Mouse (Mus musculus): ENCODE measurements around the gene Nav2. TPM values are rescaled to one million over a fixed set of nuclear protein-coding genes. Genes with fewer than 3 reads are reported as not detected.

The Nav2 gene
- total and polyA plus RNA-seq, 2 experiments from 2014 or later, result 16.3 to 44.0 TPM

- DNase-seq, result no peak
- Histone ChIP-seq H3K4me1 (ENCODE audit: insufficient read depth) (peaks cover 24% of the 10 kb centered on the region), H3K4me3 (ENCODE audit: low read depth, low read length) (no peak overlapping the region), H3K36me3 (ENCODE audit: insufficient read depth) (no peaks in the 10 kb centered on the region), H3K27me3 (ENCODE audit: insufficient read depth, low read length) (no peaks in the 10 kb centered on the region), H3K9ac (no peak overlapping the region), H3K9me3 (ENCODE audit: low read length) (no peaks in the 10 kb centered on the region), H3K4me2 (ENCODE audit: low read depth) (no peak overlapping the region), H3K27ac (ENCODE audit: low read depth, low read length) (peak overlapping the region; percentile 92)
- no peak for ATAC-seq
- 85% methylated on average over 2 of the region's 2 CpGs for WGBS
- TF ChIP-seq CTCF (IDR thresholded peaks at IDR 0.05; ENCODE audit: low read depth), result no peak
Measured at GRCm38 (mm10) chr7:49192061-49192695, 283.7 kb downstream of the Nav2 start.

- Histone ChIP-seq H3K4me2 (ENCODE audit: low read depth) (no peak overlapping the region), H3K4me3 (ENCODE audit: low read depth, low read length) (no peak overlapping the region), H3K27ac (ENCODE audit: low read depth, low read length) (no peak overlapping the region), H3K9me3 (ENCODE audit: low read length) (no peaks in the 10 kb centered on the region), H3K4me1 (ENCODE audit: insufficient read depth) (peaks cover 23% of the 10 kb centered on the region), H3K9ac (no peak overlapping the region), H3K27me3 (ENCODE audit: insufficient read depth, low read length) (no peaks in the 10 kb centered on the region), H3K36me3 (ENCODE audit: insufficient read depth) (no peaks in the 10 kb centered on the region)
- DNase-seq (no peak), ATAC-seq (no peak)
- WGBS, result 67% methylated on average over 5 of the region's 5 CpGs
- TF ChIP-seq CTCF (IDR thresholded peaks at IDR 0.05; ENCODE audit: low read depth), result no peak
Measured at GRCm38 (mm10) chr7:49195711-49196147, 287.2 kb downstream of the Nav2 start.

- Histone ChIP-seq H3K27ac (ENCODE audit: low read depth, low read length) (peak overlapping the region; percentile 74), H3K27me3 (ENCODE audit: insufficient read depth, low read length) (no peaks in the 10 kb centered on the region), H3K9ac (no peak overlapping the region), H3K9me3 (ENCODE audit: low read length) (no peaks in the 10 kb centered on the region), H3K4me1 (ENCODE audit: insufficient read depth) (peaks cover 9% of the 10 kb centered on the region; the same call in 1 of the 2 replicates), H3K4me2 (ENCODE audit: low read depth) (0 out of 2 replicates have a peak overlapping the region, but pooled peaks have one; percentile 23), H3K4me3 (ENCODE audit: low read depth, low read length) (no peak overlapping the region), H3K36me3 (ENCODE audit: insufficient read depth) (no peaks in the 10 kb centered on the region)
- 23% methylated on average over 6 of the region's 6 CpGs for WGBS
- no peak for TF ChIP-seq CTCF (IDR thresholded peaks at IDR 0.05; ENCODE audit: low read depth)
- peak; percentile 95 for ATAC-seq
- DNase-seq, result peak; percentile 83
Measured at GRCm38 (mm10) chr7:49199366-49199765, 290.9 kb downstream of the Nav2 start.

- DNase-seq (no peak), ATAC-seq (no peak)
- Histone ChIP-seq H3K36me3 (ENCODE audit: insufficient read depth) (no peaks in the 10 kb centered on the region), H3K27ac (ENCODE audit: low read depth, low read length) (peak overlapping the region; percentile 74), H3K9me3 (ENCODE audit: low read length) (no peaks in the 10 kb centered on the region), H3K4me3 (ENCODE audit: low read depth, low read length) (no peak overlapping the region), H3K9ac (no peak overlapping the region), H3K27me3 (ENCODE audit: insufficient read depth, low read length) (no peaks in the 10 kb centered on the region), H3K4me1 (ENCODE audit: insufficient read depth) (peaks cover 9% of the 10 kb centered on the region; the same call in 1 of the 2 replicates), H3K4me2 (ENCODE audit: low read depth) (no peak overlapping the region)
- 91% methylated on average over 6 of the region's 6 CpGs for WGBS
- no peak for TF ChIP-seq CTCF (IDR thresholded peaks at IDR 0.05; ENCODE audit: low read depth)
Measured at GRCm38 (mm10) chr7:49200270-49200669, 291.8 kb downstream of the Nav2 start.

GRCm38 (mm10) chr7:49202971-49203370 lies 294.5 kb downstream of the Nav2 start:
- Histone ChIP-seq H3K36me3 (ENCODE audit: insufficient read depth) (no peaks in the 10 kb centered on the region), H3K4me1 (ENCODE audit: insufficient read depth) (peaks cover 9% of the 10 kb centered on the region; the same call in 1 of the 2 replicates), H3K9ac (no peak overlapping the region), H3K4me2 (ENCODE audit: low read depth) (no peak overlapping the region), H3K27me3 (ENCODE audit: insufficient read depth, low read length) (no peaks in the 10 kb centered on the region), H3K27ac (ENCODE audit: low read depth, low read length) (no peak overlapping the region; the same call in 1 of the 2 replicates), H3K9me3 (ENCODE audit: low read length) (no peaks in the 10 kb centered on the region), H3K4me3 (ENCODE audit: low read depth, low read length) (no peak overlapping the region)
- no peak for ATAC-seq
- no peak for DNase-seq
- 68% methylated on average over 4 of the region's 4 CpGs for WGBS
- no peak for TF ChIP-seq CTCF (IDR thresholded peaks at IDR 0.05; ENCODE audit: low read depth)

GRCm38 (mm10) chr7:49204856-49205255 lies 296.3 kb downstream of the Nav2 start:
- no peak overlapping the region for H3K4me2 ChIP-seq (ENCODE audit: low read depth)
- ATAC-seq (no peak), DNase-seq (no peak)
- 73% methylated on average over 3 of the region's 3 CpGs for WGBS
- H3K4me1 ChIP-seq (ENCODE audit: insufficient read depth), result peaks cover 10% of the 10 kb centered on the region
- no peaks in the 10 kb centered on the region for H3K9me3 ChIP-seq (ENCODE audit: low read length)
- TF ChIP-seq CTCF (IDR thresholded peaks at IDR 0.05; ENCODE audit: low read depth), result no peak
- H3K27me3 ChIP-seq (ENCODE audit: insufficient read depth, low read length), result no peaks in the 10 kb centered on the region
- H3K4me3 ChIP-seq (ENCODE audit: low read depth, low read length), result no peak overlapping the region
- no peak overlapping the region for H3K27ac ChIP-seq (ENCODE audit: low read depth, low read length)
- no peak overlapping the region for H3K9ac ChIP-seq
- no peaks in the 10 kb centered on the region for H3K36me3 ChIP-seq (ENCODE audit: insufficient read depth)

- no peaks in the 10 kb centered on the region for H3K9me3 ChIP-seq (ENCODE audit: low read length)
Measured at GRCm38 (mm10) chr7:49205551-49205950, 297.0 kb downstream of the Nav2 start.

More at GRCm38 (mm10) chr7:49205551-49205950, 297.0 kb downstream of the Nav2 start:
- ATAC-seq (no peak), DNase-seq (no peak)
- 79% methylated on average over 1 of the region's 1 CpGs for WGBS
- Histone ChIP-seq H3K4me1 (ENCODE audit: insufficient read depth) (peaks cover 8% of the 10 kb centered on the region), H3K27me3 (ENCODE audit: insufficient read depth, low read length) (no peaks in the 10 kb centered on the region), H3K4me3 (ENCODE audit: low read depth, low read length) (no peak overlapping the region), H3K9ac (no peak overlapping the region), H3K36me3 (ENCODE audit: insufficient read depth) (no peaks in the 10 kb centered on the region), H3K4me2 (ENCODE audit: low read depth) (no peak overlapping the region), H3K27ac (ENCODE audit: low read depth, low read length) (no peak overlapping the region)
- no peak for TF ChIP-seq CTCF (IDR thresholded peaks at IDR 0.05; ENCODE audit: low read depth)
